In genomic region chr10:4141689-4142088, GRCm38 (mm10) we compare ENCODE assay signal across 18 mouse cellular contexts.
DNase-seq lines count a peak whose midpoint lies in the region; ATAC-seq and TF ChIP-seq lines count a peak whose summit lies in the region.
"Had no signal": no experiment of that assay in that cellular context is flagged by ENCODE, and none has a peak within 500 bp of the region (broad histone marks: within the 10 kb centered on the region; RNA-seq: fewer than 3 reads in every experiment).

No protein-coding gene starts in this region.

- no peaks in the 10 kb centered on the region for H3K27me3 ChIP-seq in E14TG2a.4 (ENCODE audit: insufficient read depth, low read length)
- H3K27me3 ChIP-seq: CH12.LX; heart, embryonic 13.5 days; hindbrain, embryonic 15.5 days; kidney, embryonic 15.5 days; limb, embryonic 15.5 days; neural tube, embryonic 15.5 days had no signal

- ATAC-seq in cerebellum, adult (ENCODE audit: insufficient number of reproducible peaks, low FRiP score, low TSS enrichment): peak; percentile 81; the same call in 1 of the 2 replicates
- ATAC-seq: intestine, postnatal 0 days; lung, postnatal 0 days had no signal

- TF ChIP-seq CTCF in E14TG2a.4 (conservative IDR thresholded peaks at IDR 0.05; ENCODE audit: low read length): no peak

- peaks cover 75% of the 10 kb centered on the region for H3K4me1 ChIP-seq in E14TG2a.4 (replicated peaks; ENCODE audit: low read depth, low read length)
- H3K4me1 ChIP-seq: hindbrain, embryonic 15.5 days; limb, embryonic 15.5 days; neural tube, embryonic 15.5 days had no signal

- no peaks in the 10 kb centered on the region for H3K9me3 ChIP-seq in E14TG2a.4 (ENCODE audit: low read length)
- H3K9me3 ChIP-seq: heart, embryonic 13.5 days; hindbrain, embryonic 15.5 days; kidney, embryonic 15.5 days; limb, embryonic 15.5 days; neural tube, embryonic 15.5 days had no signal

- peaks cover 7% of the 10 kb centered on the region; the same call in 1 of the 2 replicates for H3K36me3 ChIP-seq in E14TG2a.4 (ENCODE audit: insufficient read depth, low read length)
- H3K36me3 ChIP-seq: heart, embryonic 13.5 days; hindbrain, embryonic 15.5 days; kidney, embryonic 15.5 days; limb, embryonic 15.5 days; neural tube, embryonic 15.5 days had no signal

- 0 out of 2 replicates have a peak overlapping the region, but pooled peaks have one; percentile 14 for H3K4me3 ChIP-seq in E14TG2a.4 (replicated peaks; ENCODE audit: low read length)
- H3K4me3 ChIP-seq: heart, embryonic 13.5 days; hindbrain, embryonic 15.5 days; kidney, embryonic 15.5 days; limb, embryonic 15.5 days; neural tube, embryonic 15.5 days had no signal

- DNase-seq in heart, adult 11 months: peak; percentile 83
- no peak for DNase-seq in heart, adult 9 months (ENCODE audit: low spot score in 2 of 2)
- peak; percentile 68 for DNase-seq in cerebellum, adult 9-11 months
- no peak for DNase-seq in frontal cortex, postnatal 36 days (ENCODE audit: low spot score in 2 of 2)
- no peak for DNase-seq in layer of hippocampus, postnatal 10 days (ENCODE audit: low spot score in 2 of 2)
- DNase-seq: adrenal gland, adult 2 months; layer of hippocampus, postnatal 36 days; midbrain, embryonic 14.5 days had no signal

Comparison
In these comparisons a context has a peak if more than half of its experiments do, and no peak if none do; other contexts are left out.
1. DNase-seq: peak in heart, adult 11 months (single experiment) and cerebellum, adult 9-11 months (single experiment); none in heart, adult 9 months (0 of 2), frontal cortex, postnatal 36 days (0 of 2) and layer of hippocampus, postnatal 10 days (0 of 2).